Mouse (Mus musculus) kidney, postnatal 4 days (tissue): ENCODE measurements around the gene Cdh18.
"Not testable (repeated sequence)": the region's sequence is repeated elsewhere in the genome, so short reads cannot be mapped to it uniquely, and the experiment has no call there.

Source experiments
- DNase-seq, 2 experiments: peaks; one replicate each; pipeline ENCODE4 v3.0.0; 2021; ENCODE audit warnings: mixed read lengths in 2 of 2

Gene Cdh18

GRCm38 (mm10) chr15:23230616-23231015 lies 681.8 kb downstream of the Cdh18 start:
- no peak for DNase-seq

GRCm38 (mm10) chr15:23257751-23258440 lies 709.1 kb downstream of the Cdh18 start:
- no peak for DNase-seq

- no peak for DNase-seq
These were observed 729.6 kb downstream of the Cdh18 start for GRCm38 (mm10) chr15:23278421-23278820.

- no peak for DNase-seq
These were observed 756.2 kb downstream of the Cdh18 start for GRCm38 (mm10) chr15:23305018-23305417.

- no peak for DNase-seq
These were observed 767.9 kb downstream of the Cdh18 start for GRCm38 (mm10) chr15:23316766-23317165.

- DNase-seq, result no peak
These were observed 768.6 kb downstream of the Cdh18 start for GRCm38 (mm10) chr15:23317409-23317808.

- not testable (repeated sequence) for DNase-seq
These were observed 791.5 kb downstream of the Cdh18 start for GRCm38 (mm10) chr15:23340338-23340737.

- DNase-seq, result no peak
These were observed 802.3 kb downstream of the Cdh18 start for GRCm38 (mm10) chr15:23351078-23351477.

- DNase-seq, result no peak
These were observed 817.5 kb downstream of the Cdh18 start for GRCm38 (mm10) chr15:23366325-23366724.

- no peak for DNase-seq
These were observed 818.9 kb downstream of the Cdh18 start for GRCm38 (mm10) chr15:23367712-23368111.

- DNase-seq, result no peak
These were observed 829.4 kb downstream of the Cdh18 start for GRCm38 (mm10) chr15:23378016-23378750.

GRCm38 (mm10) chr15:23385816-23386215 lies 837.0 kb downstream of the Cdh18 start:
- no peak for DNase-seq

GRCm38 (mm10) chr15:23396646-23397045 lies 847.8 kb downstream of the Cdh18 start:
- no peak for DNase-seq

- DNase-seq, result no peak
These were observed 855.0 kb downstream of the Cdh18 start for GRCm38 (mm10) chr15:23403792-23404191.

GRCm38 (mm10) chr15:23408256-23408655 lies 859.4 kb downstream of the Cdh18 start:
- DNase-seq, result no peak

GRCm38 (mm10) chr15:23416450-23417080 lies 867.7 kb downstream of the Cdh18 start:
- no peak for DNase-seq

GRCm38 (mm10) chr15:23418158-23418557 lies 869.3 kb downstream of the Cdh18 start:
- DNase-seq, result no peak

GRCm38 (mm10) chr15:23420010-23420409 lies 871.2 kb downstream of the Cdh18 start:
- no peak for DNase-seq

GRCm38 (mm10) chr15:23430021-23430420 lies 881.2 kb downstream of the Cdh18 start:
- DNase-seq, result no peak

GRCm38 (mm10) chr15:23448542-23448941 lies 899.7 kb downstream of the Cdh18 start:
- DNase-seq, result no peak

GRCm38 (mm10) chr15:23452098-23452625 lies 903.3 kb downstream of the Cdh18 start:
- DNase-seq, result peak in 1 of 2 experiments; percentile 2

GRCm38 (mm10) chr15:23453331-23453730 lies 904.5 kb downstream of the Cdh18 start:
- DNase-seq, result no peak

GRCm38 (mm10) chr15:23455344-23455743 lies 906.5 kb downstream of the Cdh18 start:
- DNase-seq, result no peak

GRCm38 (mm10) chr15:23457401-23457800 lies 908.6 kb downstream of the Cdh18 start:
- no peak for DNase-seq
